Mouse (Mus musculus) liver, adult 2 months (tissue): ENCODE results near the gene 2310079G19Rik. TPM values are rescaled to one million over a fixed set of nuclear protein-coding genes. Genes with fewer than 3 reads are reported as not detected.

ENCODE experiments used
- DNase-seq: peaks from one replicate; pipeline ENCODE4 v3.0.0-alpha.2; 2011; ENCODE audit warnings: low read depth, low spot score; ENCODE audit errors: extremely low read depth
- H3K27ac ChIP-seq: fragments of 200-500 bp; replicated peaks from 2 replicates; pipeline ENCODE4 v1.5.1; 2012; ENCODE audit warnings: low read depth, mild to moderate bottlenecking, control low read depth, inconsistent platforms, low read length; ENCODE audit not compliant: insufficient read depth
- H3K27me3 ChIP-seq: fragments of 200-500 bp; 2 replicates; pipeline ENCODE4 v1.6.1; 2012; ENCODE audit warnings: mild to moderate bottlenecking, moderate library complexity, low read length, inconsistent platforms; ENCODE audit not compliant: control insufficient read depth, insufficient read depth
- H3K36me3 ChIP-seq: fragments of 200-500 bp; 2 replicates; pipeline ENCODE4 v1.6.1; 2012; ENCODE audit warnings: low read length, inconsistent platforms; ENCODE audit not compliant: control insufficient read depth, insufficient read depth
- H3K4me1 ChIP-seq: fragments of 200-500 bp; 2 replicates; pipeline ENCODE4 v1.6.1; 2011; ENCODE audit warnings: low read length; ENCODE audit not compliant: control insufficient read depth, insufficient read depth
- H3K4me3 ChIP-seq: fragments of 200-500 bp; 2 replicates; pipeline ENCODE4 v1.5.1; 2011; ENCODE audit warnings: low read depth, mild to moderate bottlenecking, control low read depth, low read length, moderate library complexity; ENCODE audit not compliant: insufficient read depth
- H3K79me2 ChIP-seq: fragments of 200-500 bp; 2 replicates; pipeline ENCODE4 v1.6.1; 2012; ENCODE audit warnings: inconsistent platforms, mild to moderate bottlenecking, low read length, moderate library complexity; ENCODE audit not compliant: control insufficient read depth, insufficient read depth
- H3K9ac ChIP-seq: fragments of 200-500 bp; 2 replicates; pipeline ENCODE4 v1.6.1; 2012; ENCODE audit warnings: low read depth, mild to moderate bottlenecking, control low read depth, inconsistent platforms, low read length
- CTCF ChIP-seq: fragments of 200-500 bp; IDR thresholded peaks from 2 replicates; pipeline ENCODE4 v1.5.1; 2011; ENCODE audit warnings: low read depth, low read length, control low read depth
- POLR2A ChIP-seq: fragments of 200-500 bp; IDR thresholded peaks from 2 replicates; pipeline ENCODE4 v1.6.1; 2011; ENCODE audit warnings: low read length, control low read depth; ENCODE audit not compliant: insufficient read depth; ENCODE audit errors: extremely low read depth
- WGBS: fragments of 180-500 bp; shearing (Covaris S2); methylation state at CpG from one replicate; pipeline ENCODE4 v1.1.7; 2018; 5-methylcytosine and 5-hydroxymethylcytosine counted together
- polyA plus RNA-seq: library from polyadenylated mRNA; depleted of rRNA; stranded (reverse); fragments of >200 nt; gene quantifications from 2 replicates; pipeline ENCODE4 v1.2.3, GENCODE M21; 2012; rRNA removed
- total RNA-seq: library from RNA; depleted of rRNA; stranded (reverse); fragments of >200 nt; gene quantifications from 2 replicates; pipeline ENCODE4 v1.2.3, GENCODE M21; 2014; rRNA removed

The 2310079G19Rik gene
- total RNA-seq (not detected in 2 replicates), polyA plus RNA-seq (not detected in 2 replicates)

DNA sequence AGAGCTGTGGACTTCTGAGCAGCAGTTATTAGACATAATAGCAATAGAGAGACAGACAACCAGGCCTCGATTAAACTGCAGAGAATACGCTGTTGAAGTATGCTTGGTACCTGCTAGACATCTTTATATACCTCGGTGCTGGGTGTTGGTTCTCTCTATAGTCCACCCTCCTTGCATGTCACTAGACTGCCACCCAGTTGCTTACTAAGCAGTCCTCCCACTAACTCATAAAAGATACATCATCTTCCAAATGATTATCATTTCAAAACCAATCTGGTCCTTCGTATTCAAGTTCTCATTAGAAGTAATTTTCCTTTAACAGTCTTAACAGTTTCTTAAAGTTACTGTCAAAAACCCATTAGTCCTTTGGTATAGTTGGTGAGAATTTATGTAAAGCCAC lies at the start of gene 2310079G19Rik:
Gene 2310079G19Rik (minus strand): TSS at position 101 of the 400 bp plus-strand sequence.
- no peaks in the 10 kb centered on the region for H3K79me2 ChIP-seq
- H3K9ac ChIP-seq: no peak within 1 kb of the TSS
- no peak within 1 kb of the TSS for H3K27ac ChIP-seq
- TF ChIP-seq CTCF (no peak), POLR2A (no peak)
- no peak for DNase-seq
- no peaks in the 10 kb centered on the region for H3K27me3 ChIP-seq
- H3K4me3 ChIP-seq: no peak within 1 kb of the TSS
- H3K4me1 ChIP-seq: peaks cover 4% of the 10 kb centered on the region; the same call in 1 of the 2 replicates
- H3K36me3 ChIP-seq: no peaks in the 10 kb centered on the region
- WGBS: 94% methylated on average over 4 of the region's 4 CpGs

DNA sequence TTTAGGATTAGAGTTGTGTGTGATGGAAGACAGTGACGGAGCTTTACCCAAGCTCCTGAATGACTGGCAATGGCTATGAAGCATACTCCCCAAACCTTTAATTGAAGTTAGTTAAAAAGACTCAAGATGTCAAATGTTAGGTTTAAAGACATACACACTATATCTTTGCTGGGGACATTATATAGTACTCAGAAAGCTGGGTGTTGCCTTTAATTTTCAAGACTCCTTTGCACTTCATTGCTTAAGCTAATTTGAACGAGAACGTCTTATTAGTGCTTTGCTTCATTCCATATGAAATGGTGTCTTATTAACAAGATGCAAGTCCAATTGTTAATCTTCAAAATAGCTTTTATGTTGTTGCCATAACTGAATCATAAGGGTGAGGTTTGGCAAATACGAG lies 44.1 kb upstream of the 2310079G19Rik start, which contains the start of gene Krtap27-1:
Gene Krtap27-1 (minus strand): TSS at position 101 of the 400 bp plus-strand sequence.
- Histone ChIP-seq H3K9ac (no peak within 1 kb of the TSS), H3K36me3 (no peaks in the 10 kb centered on the region), H3K27ac (no peak within 1 kb of the TSS), H3K4me3 (no peak within 1 kb of the TSS), H3K4me1 (no peaks in the 10 kb centered on the region), H3K27me3 (no peaks in the 10 kb centered on the region), H3K79me2 (no peaks in the 10 kb centered on the region)
- no peak for DNase-seq
- no peak for TF ChIP-seq CTCF
- TF ChIP-seq POLR2A: no peak
- 88% methylated on average over 4 of the region's 4 CpGs for WGBS

DNA sequence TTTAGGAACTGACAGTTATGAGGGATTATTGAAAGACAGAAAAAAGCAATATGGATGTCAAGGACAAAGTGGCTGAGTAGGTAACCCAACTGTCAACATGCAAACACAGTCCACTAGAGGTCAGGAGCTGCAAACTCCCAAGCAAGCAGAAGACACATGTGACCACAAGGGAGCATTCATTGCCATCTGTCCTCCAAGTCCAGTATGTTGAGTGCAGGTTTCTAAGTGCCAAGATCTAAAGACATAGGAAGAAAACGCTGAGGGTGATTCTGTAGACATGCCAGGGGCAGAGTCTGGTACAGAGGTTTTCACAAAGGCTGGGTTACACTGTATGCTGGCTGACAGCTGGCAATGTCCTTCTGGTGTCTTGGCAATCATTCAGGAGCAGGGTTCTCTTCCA lies 30.0 kb upstream of the 2310079G19Rik start:
- Histone ChIP-seq H3K79me2 (no peaks in the 10 kb centered on the region), H3K9ac (no peak overlapping the region), H3K36me3 (no peaks in the 10 kb centered on the region), H3K4me3 (no peak overlapping the region), H3K27ac (no peak overlapping the region), H3K27me3 (no peaks in the 10 kb centered on the region), H3K4me1 (no peaks in the 10 kb centered on the region)
- 36% methylated on average over 1 of the region's 1 CpGs for WGBS
- peak; percentile 72 for DNase-seq
- TF ChIP-seq POLR2A (no peak), CTCF (peak; percentile 65)

DNA sequence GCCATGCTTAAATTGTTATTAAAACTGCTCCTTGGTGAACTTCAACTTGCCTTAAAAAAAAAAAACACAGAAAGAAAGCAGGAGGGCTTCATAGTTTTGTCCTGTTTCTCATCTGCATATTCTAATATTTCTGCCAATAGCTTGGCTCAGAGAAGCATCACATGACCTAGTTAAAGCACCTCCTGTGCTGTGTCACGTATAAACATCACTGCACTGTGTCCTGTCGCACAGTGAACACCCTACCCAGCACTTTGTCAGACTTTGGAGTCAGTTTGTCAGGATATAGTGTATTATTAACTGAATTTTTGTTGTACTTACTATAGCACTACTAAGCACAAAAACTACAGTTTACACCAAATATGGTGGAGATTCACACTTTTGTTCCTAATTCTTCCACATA lies 24.5 kb upstream of the 2310079G19Rik start:
- no peaks in the 10 kb centered on the region for H3K4me1 ChIP-seq
- TF ChIP-seq CTCF (no peak), POLR2A (no peak)
- H3K27me3 ChIP-seq: no peaks in the 10 kb centered on the region
- H3K27ac ChIP-seq: no peak overlapping the region
- no peak overlapping the region for H3K4me3 ChIP-seq
- no peaks in the 10 kb centered on the region for H3K79me2 ChIP-seq
- H3K36me3 ChIP-seq: no peaks in the 10 kb centered on the region
- 26% methylated on average over 2 of the region's 2 CpGs for WGBS
- no peak for DNase-seq
- no peak overlapping the region for H3K9ac ChIP-seq

DNA sequence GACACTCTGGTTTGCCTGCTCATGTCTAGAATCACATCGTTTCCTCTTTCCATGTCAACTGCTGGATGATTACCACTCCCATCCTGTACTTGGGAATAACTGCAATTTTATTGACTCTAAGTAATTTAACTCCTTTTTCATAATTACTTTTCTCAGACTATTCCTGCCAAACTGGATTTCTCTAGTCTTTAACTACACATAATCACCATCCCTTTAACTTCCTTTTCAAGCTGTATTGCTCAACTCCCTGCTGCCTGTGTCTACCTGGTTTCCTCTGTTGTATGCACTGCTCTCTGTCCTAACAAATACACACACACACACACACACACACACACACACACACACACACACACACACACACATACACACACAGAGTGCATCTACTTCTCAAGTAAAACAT lies 23.6 kb upstream of the 2310079G19Rik start:
- TF ChIP-seq CTCF: no peak
- no peak for TF ChIP-seq POLR2A
- no peak for DNase-seq
- WGBS: 78% methylated on average over 1 of the region's 1 CpGs

DNA sequence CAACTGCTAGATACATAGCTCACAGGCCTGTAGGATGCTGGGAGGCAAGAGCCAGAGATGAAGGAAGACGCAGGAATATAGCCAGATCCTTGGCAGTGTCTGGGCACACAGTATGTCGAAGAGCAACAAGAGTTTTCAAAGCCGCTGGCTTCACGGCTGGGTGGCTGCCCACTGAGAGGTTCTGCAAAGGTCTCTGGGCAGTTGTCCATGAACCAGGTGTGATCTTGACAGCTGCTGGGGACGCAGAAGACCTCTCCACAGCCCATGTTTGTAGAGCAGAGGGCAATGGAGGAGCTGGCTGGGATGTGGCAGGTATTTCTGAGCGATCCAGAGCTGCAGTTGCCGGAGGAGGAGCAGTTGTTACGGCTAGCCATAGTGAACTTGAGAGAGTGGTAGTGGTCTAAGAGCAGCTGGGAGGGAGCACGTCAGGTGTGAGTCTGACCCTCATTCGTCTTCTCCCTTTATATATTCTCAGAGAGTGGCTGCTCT lies 19.9 kb upstream of the 2310079G19Rik start, which contains the start of gene Krtap26-1:
Gene Krtap26-1 (minus strand): TSS at position 439 of the 489 bp plus-strand sequence.
- H3K36me3 ChIP-seq: no peaks in the 10 kb centered on the region
- 86% methylated on average over 10 of the region's 10 CpGs for WGBS

More for the DNA sequence above, 23.6 kb upstream of the 2310079G19Rik start:
- H3K27me3 ChIP-seq: no peaks in the 10 kb centered on the region
- no peaks in the 10 kb centered on the region for H3K36me3 ChIP-seq
- no peak overlapping the region for H3K27ac ChIP-seq
- H3K4me3 ChIP-seq: no peak overlapping the region
- H3K4me1 ChIP-seq: no peaks in the 10 kb centered on the region
- H3K79me2 ChIP-seq: no peaks in the 10 kb centered on the region
- no peak overlapping the region for H3K9ac ChIP-seq

More for the DNA sequence above, 19.9 kb upstream of the 2310079G19Rik start, which contains the start of gene Krtap26-1:
- no peak within 1 kb of the TSS for H3K9ac ChIP-seq
- H3K27ac ChIP-seq: no peak within 1 kb of the TSS
- DNase-seq: no peak
- no peaks in the 10 kb centered on the region for H3K27me3 ChIP-seq
- TF ChIP-seq CTCF: no peak
- peaks cover 2% of the 10 kb centered on the region; the same call in 1 of the 2 replicates for H3K4me1 ChIP-seq
- H3K4me3 ChIP-seq: no peak within 1 kb of the TSS
- H3K79me2 ChIP-seq: no peaks in the 10 kb centered on the region
